Mouse (Mus musculus) kidney, embryonic 16.5 days (tissue): ENCODE results near the gene Acvrl1. TPM values are rescaled to one million over a fixed set of nuclear protein-coding genes. Genes with fewer than 3 reads are reported as not detected.

Source experiments
- ATAC-seq: fragments of 200-750 bp; cut with Nextera tagmentation; 2 replicates; pipeline ENCODE4 v1.8.0; 2017; ENCODE audit warnings: moderate TSS enrichment; ENCODE audit not compliant: low FRiP score, low TSS enrichment
- H3K27ac ChIP-seq: fragments of 300-500 bp; sonication (generic); 2 replicates; pipeline ENCODE4 v1.5.1; 2014; ENCODE audit warnings: low read length
- H3K27me3 ChIP-seq: fragments of 300-500 bp; sonication (generic); 2 replicates; pipeline ENCODE4 v1.6.1; 2014; ENCODE audit warnings: low read length, control low read depth, mixed read lengths; ENCODE audit not compliant: insufficient read depth
- H3K36me3 ChIP-seq: fragments of 300-500 bp; sonication (generic); 2 replicates; pipeline ENCODE4 v1.6.1; 2014; ENCODE audit warnings: low read length, control low read depth, mixed read lengths; ENCODE audit not compliant: insufficient read depth
- H3K4me1 ChIP-seq: fragments of 300-500 bp; sonication (generic); 2 replicates; pipeline ENCODE4 v1.6.1; 2014; ENCODE audit warnings: low read length, control low read depth, mixed read lengths; ENCODE audit not compliant: insufficient read depth
- H3K4me2 ChIP-seq: fragments of 300-500 bp; sonication (generic); replicated peaks from 2 replicates; pipeline ENCODE4 v1.6.1; 2014; ENCODE audit warnings: low read depth, low read length
- H3K4me3 ChIP-seq: fragments of 300-500 bp; sonication (generic); 2 replicates; pipeline ENCODE4 v1.5.1; 2014; ENCODE audit warnings: mild to moderate bottlenecking, low read length
- H3K9ac ChIP-seq: fragments of 300-500 bp; sonication (generic); replicated peaks from 2 replicates; pipeline ENCODE4 v1.6.1; 2014; ENCODE audit warnings: low read length
- H3K9me3 ChIP-seq: fragments of 300-500 bp; sonication (generic); 2 replicates; pipeline ENCODE4 v1.6.1; 2016; ENCODE audit warnings: low read length, control low read depth
- WGBS: fragments of 180-500 bp; shearing (Covaris S2); extraction: QIAGEN DNeasy Blood & Tissue Kit; methylation state at CpG from one replicate; pipeline ENCODE4 v1.1.7; 2014; 5-methylcytosine and 5-hydroxymethylcytosine counted together
- polyA plus RNA-seq: library from polyadenylated mRNA; unstranded; fragments of >200 nt; fragmentation: Nextera tagmentation; extraction: Ambion mirVana; gene quantifications from 2 replicates; pipeline ENCODE4 v1.2.1, GENCODE M21; 2015

Acvrl1 gene
- polyA plus RNA-seq, 1 experiment from 2014 or later, result 24.4 TPM

DNA sequence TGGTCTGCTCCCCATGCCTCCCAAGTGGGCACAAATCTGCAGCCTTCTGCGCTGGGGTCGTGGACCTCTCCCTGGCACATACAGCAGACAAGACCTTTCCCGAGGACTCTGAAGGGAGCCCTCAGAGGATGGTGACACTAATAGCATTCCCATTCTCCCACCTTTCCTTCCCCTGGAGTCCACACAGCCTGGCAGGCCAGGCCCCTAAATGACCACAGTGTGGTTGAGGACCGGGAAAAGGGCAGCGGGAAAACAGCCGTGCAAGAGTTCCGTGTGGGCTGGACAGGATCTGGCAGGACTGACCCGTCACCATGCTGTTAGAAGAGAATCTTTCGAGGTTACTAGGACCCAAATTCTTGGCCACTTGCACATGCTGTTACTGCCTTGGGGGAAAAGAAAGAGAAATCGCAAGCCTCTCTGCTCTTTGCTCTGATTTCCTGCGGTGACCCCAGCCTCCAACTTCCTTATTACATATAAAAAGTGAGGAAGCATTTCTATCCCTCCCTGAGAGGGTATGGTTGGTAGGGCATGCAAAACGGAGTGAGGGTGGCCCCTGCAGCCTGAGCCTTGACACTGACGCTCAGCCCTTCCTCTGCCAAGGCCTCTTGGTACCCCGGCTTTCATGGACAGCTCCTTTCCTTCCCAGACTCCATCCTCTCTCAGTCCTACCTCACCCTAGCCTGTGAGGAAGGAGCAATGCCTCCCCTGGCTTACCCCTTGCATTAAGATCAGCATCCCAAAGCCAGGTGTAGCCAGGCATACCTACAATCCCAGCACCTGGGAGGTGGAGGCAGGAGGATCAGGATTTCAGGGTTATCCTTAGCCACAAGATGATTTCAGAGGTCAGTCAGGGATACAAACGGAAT is 18.0 kb downstream of the Acvrl1 start:
- Histone ChIP-seq H3K9me3 (no peaks in the 10 kb centered on the region), H3K4me3 (no peak overlapping the region; the same call in 1 of the 2 replicates), H3K9ac (peak overlapping the region; percentile 65), H3K4me2 (peak overlapping the region; percentile 50), H3K27me3 (no peaks in the 10 kb centered on the region), H3K4me1 (peaks cover 62% of the 10 kb centered on the region), H3K27ac (peak overlapping the region; percentile 60; the same call in 1 of the 2 replicates), H3K36me3 (no peaks in the 10 kb centered on the region)
- 57% methylated on average over 15 of the region's 15 CpGs for WGBS
- ATAC-seq, result no peak

DNA sequence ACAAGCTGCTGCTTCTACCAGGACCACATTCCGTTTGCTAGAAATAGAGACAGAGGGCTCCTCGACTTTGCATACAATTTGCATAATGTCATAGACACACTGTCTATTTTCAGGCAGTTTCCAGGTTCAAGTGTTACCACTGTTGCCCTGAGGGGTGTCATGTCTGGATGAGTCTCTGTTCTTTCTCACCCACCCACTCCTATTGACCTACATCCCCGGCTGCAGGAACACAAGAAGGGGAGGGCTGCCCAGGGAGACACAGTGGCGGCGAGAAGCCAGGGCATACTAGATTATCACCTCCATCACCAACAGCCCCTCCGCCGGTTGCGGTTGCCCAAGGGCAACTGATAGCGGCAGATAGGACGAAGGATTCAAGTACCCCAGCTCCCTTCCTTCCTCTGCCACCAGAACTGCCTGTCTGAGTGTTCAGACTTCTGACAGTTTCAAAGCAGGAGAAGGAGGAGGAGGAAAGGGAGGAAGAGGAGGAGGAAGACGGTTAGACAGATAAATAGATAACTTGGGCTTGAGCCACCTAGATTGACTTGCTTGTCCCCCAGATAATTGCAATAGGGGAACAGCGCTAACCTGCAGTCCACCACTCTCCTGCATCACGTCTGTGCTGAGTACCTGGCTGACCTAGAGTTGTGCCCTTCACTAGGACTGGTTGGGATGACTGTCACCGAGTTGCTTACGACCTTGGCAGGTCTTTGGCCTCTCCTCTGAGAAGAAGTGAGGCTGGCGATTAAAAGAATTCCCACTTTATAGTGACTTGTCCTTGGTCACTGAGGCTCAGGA is 19.0 kb downstream of the Acvrl1 start:
- no peaks in the 10 kb centered on the region for H3K36me3 ChIP-seq
- H3K4me1 ChIP-seq, result peaks cover 58% of the 10 kb centered on the region
- no peaks in the 10 kb centered on the region for H3K27me3 ChIP-seq
- no peak overlapping the region for H3K4me3 ChIP-seq
- WGBS, result 63% methylated on average over 16 of the region's 16 CpGs
- ATAC-seq, result no peak
- no peak overlapping the region for H3K4me2 ChIP-seq
- no peak overlapping the region for H3K9ac ChIP-seq
- 0 out of 2 replicates have a peak overlapping the region, but pooled peaks have one; percentile 40 for H3K27ac ChIP-seq
- H3K9me3 ChIP-seq, result no peaks in the 10 kb centered on the region

DNA sequence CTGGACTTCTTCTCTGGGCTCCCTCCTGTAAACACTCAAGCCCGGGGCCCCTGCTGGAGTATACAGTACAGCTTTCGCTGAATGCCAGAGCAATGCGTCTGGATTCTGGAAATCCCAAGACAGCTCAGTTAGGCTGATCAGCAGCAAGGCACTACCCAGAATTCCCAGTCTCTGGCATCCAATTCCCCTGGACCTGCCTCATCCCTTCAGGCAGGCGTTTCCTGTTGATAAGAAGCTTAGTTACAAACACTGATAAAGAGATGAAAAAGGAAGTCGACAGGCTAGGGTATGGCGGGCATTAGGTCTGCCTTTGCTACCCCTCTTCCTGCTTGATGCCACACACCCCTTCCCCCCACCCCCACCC is 19.6 kb downstream of the Acvrl1 start:
- Histone ChIP-seq H3K9ac (no peak overlapping the region), H3K4me1 (peaks cover 54% of the 10 kb centered on the region), H3K27me3 (no peaks in the 10 kb centered on the region), H3K27ac (0 out of 2 replicates have a peak overlapping the region, but pooled peaks have one; percentile 40), H3K4me3 (no peak overlapping the region), H3K4me2 (no peak overlapping the region), H3K36me3 (no peaks in the 10 kb centered on the region), H3K9me3 (no peaks in the 10 kb centered on the region)
- WGBS, result 53% methylated on average over 6 of the region's 6 CpGs
- no peak for ATAC-seq

DNA sequence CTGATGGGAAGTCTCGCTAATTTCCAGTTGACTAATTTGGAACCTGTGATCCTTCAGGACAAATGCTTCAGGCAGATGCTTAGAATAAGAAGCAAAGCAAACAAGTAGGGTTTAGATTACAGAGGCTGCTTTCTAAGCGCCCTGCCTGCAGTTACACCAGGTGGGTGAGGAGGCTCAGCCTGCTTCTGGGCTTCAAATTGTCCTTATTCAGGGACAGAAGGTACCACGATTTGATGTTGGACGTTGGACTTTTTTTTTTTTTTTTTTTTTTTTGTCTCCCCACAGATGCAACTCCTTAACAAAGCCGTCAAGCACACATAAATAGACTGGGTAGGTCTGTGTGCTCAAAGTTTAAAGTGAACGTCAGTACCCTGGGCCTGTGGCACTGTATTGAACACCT is 20.3 kb downstream of the Acvrl1 start:
- H3K36me3 ChIP-seq, result no peaks in the 10 kb centered on the region
- 0 out of 2 replicates have a peak overlapping the region, but pooled peaks have one; percentile 20 for H3K27ac ChIP-seq
- no peaks in the 10 kb centered on the region for H3K27me3 ChIP-seq
- H3K9ac ChIP-seq, result no peak overlapping the region
- ATAC-seq, result no peak
- WGBS, result 67% methylated on average over 6 of the region's 6 CpGs
- no peaks in the 10 kb centered on the region for H3K9me3 ChIP-seq
- H3K4me1 ChIP-seq, result peaks cover 53% of the 10 kb centered on the region
- H3K4me2 ChIP-seq, result no peak overlapping the region
- H3K4me3 ChIP-seq, result no peak overlapping the region

DNA sequence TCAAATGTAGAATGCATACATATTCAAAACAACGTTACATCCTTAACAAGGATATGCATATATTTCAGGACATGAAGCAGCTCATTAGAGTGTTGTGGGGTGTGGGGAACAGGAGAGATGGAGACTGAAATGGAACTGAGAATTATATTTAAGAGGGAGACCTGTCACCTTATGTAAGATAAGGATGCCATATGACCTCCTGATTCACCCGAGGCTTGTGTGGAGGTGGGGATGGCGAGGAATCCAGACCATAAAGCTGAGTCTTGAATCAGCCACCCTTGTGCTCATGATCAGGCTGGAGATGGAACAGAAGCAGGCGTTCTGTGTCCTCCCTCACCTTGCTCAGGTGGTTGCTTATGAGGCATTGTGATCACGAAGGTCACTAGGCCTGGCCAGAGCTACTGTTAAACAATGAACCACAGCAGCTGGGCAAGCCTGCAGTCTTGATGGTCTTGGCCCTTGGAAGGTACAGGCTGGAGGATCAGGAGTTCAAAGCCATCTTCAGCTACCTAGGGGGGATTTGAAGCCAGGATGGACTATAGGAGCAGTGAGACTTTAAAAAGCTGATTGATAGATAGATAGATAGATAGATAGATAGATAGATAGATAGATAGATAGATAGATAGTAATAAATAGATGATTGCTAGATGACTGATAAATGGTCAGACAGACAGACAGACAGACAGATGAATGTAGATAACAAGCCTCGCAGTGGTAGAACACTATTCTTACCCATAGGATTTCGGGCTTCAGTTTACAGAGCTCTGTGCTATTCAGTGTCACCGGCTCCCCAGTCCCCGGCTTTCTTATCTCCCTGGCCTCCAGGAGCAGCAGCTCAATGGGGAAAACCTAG is 23.3 kb downstream of the Acvrl1 start:
- Histone ChIP-seq H3K4me3 (no peak overlapping the region), H3K4me1 (peaks cover 25% of the 10 kb centered on the region), H3K4me2 (no peak overlapping the region), H3K36me3 (no peaks in the 10 kb centered on the region), H3K27ac (no peak overlapping the region), H3K9ac (no peak overlapping the region), H3K9me3 (no peaks in the 10 kb centered on the region), H3K27me3 (no peaks in the 10 kb centered on the region)
- WGBS, result 80% methylated on average over 9 of the region's 9 CpGs
- ATAC-seq, result no peak

DNA sequence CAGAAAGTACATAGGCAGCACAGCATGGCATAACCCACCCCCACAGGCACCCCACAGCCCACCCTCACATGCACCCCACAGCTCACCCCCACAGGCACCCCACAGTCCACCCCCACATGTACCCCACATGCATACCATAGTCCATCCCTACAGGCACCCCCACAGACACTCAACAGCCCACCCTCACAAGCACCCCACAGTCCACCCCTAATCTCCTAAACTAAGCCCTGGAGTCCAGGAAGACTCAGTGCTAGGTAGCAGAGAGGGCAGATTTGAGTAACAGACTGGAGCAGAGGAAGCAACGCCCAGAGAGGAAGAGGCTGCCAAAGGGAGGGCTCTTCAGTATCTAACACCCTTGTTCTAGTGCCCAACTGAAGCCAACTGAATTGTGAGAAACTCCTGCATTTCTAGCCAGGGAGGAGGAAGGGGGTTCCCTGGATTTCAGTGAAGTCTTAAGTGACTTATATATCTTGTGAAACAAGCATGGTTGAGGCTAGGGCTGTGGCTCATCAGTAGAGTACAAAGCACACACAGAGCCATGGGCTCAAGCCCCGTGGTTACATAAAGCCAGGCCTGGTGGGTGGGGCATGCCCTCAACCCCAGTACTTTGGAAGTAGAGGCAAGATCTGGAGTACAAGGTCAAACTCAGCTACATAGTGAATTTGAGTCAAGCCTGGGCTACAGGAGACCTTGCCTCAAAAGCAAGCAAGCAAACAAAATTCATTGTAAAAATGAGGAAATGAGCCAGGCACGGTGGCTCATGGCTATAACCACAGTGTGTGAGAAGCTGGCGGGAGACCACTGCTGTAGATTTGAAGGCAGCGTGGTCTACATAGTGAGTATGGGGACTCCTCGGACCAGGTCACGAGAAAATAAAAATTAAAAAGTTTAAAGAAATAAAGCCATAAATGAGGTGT is 26.6 kb downstream of the Acvrl1 start:
- Histone ChIP-seq H3K36me3 (no peaks in the 10 kb centered on the region), H3K4me3 (no peak overlapping the region), H3K4me1 (peaks cover 12% of the 10 kb centered on the region; the same call in 1 of the 2 replicates), H3K27me3 (no peaks in the 10 kb centered on the region), H3K4me2 (no peak overlapping the region), H3K9me3 (no peaks in the 10 kb centered on the region), H3K9ac (no peak overlapping the region), H3K27ac (no peak overlapping the region)
- ATAC-seq, result peak; percentile 6; the same call in 1 of the 2 replicates
- WGBS, result 76% methylated on average over 7 of the region's 7 CpGs

DNA sequence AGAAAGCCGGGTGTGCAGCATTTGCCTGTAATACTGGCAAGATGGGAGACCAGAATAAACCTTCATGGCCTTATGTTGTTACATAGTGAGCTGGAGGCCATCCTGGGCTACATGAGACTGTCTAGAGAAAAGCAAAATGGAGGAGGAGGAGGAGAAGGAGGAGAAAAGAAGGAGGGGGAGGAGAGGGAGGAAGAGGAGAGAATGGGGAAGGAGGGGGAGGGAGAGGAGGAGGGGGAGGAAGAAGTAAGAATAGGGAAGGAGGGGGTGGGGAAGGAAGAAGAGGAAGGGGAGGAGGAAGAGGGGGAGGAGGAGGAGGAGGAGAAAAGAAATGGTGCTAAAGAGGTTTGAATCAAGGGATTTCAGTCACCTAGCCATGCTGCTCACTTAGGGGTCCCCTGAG is 31.8 kb downstream of the Acvrl1 start:
- Histone ChIP-seq H3K4me2 (no peak overlapping the region), H3K27ac (no peak overlapping the region), H3K27me3 (no peaks in the 10 kb centered on the region), H3K9me3 (no peaks in the 10 kb centered on the region), H3K36me3 (no peaks in the 10 kb centered on the region), H3K4me3 (no peak overlapping the region), H3K4me1 (peaks cover 40% of the 10 kb centered on the region), H3K9ac (no peak overlapping the region)
- no peak for ATAC-seq
- WGBS, result 17% methylated on average over 1 of the region's 1 CpGs

DNA sequence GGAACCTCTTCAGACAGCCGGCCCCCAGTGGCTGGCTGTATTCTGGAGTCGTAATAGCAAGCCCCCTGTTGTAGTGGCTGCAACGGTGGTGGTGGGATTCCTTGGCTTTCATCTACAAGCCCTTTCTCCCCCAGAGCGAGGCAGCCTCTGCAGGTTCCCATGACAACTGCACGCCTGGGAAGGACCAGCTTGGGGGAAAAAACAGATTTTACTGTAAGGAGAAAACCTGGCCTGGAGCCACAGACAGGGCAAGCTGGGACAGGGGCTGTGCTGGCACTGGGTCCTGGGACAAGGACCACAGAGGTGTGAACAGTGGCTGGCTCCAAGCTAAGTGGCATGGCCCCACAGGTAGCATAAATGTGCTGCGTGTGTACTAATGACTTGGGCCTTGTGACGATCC is 32.3 kb downstream of the Acvrl1 start:
- Histone ChIP-seq H3K9me3 (no peaks in the 10 kb centered on the region), H3K27ac (no peak overlapping the region), H3K36me3 (no peaks in the 10 kb centered on the region), H3K4me3 (no peak overlapping the region), H3K27me3 (no peaks in the 10 kb centered on the region), H3K9ac (no peak overlapping the region), H3K4me2 (no peak overlapping the region), H3K4me1 (peaks cover 42% of the 10 kb centered on the region)
- 16% methylated on average over 7 of the region's 7 CpGs for WGBS
- no peak for ATAC-seq

DNA sequence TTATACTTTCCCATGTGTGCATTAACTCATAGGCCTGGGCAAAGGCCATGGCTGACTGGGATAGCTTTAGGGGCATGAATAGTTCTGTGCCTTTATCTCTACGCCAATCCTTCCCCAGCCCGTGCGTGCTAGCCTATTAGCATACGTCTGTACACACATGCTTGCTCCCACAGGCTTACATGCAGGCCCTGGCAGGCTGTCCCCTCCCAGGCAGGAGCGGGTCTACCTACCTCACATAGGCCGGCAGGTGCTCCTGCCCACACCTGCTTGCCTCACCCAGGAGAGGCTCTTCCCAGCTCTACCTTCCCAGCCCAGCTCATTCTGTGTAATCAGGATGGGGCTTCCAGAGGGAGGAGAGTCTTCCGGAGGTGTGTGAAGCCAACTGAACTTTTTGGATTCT is 33.2 kb downstream of the Acvrl1 start:
- Histone ChIP-seq H3K4me1 (peaks cover 48% of the 10 kb centered on the region), H3K27ac (no peak overlapping the region), H3K4me2 (no peak overlapping the region), H3K27me3 (no peaks in the 10 kb centered on the region), H3K9ac (no peak overlapping the region), H3K4me3 (no peak overlapping the region), H3K36me3 (no peaks in the 10 kb centered on the region), H3K9me3 (no peaks in the 10 kb centered on the region)
- WGBS, result 80% methylated on average over 7 of the region's 7 CpGs
- no peak for ATAC-seq
